8 mouse cellular contexts compared by ENCODE assay signal in genomic region chr9:85842351-85843011, GRCm38 (mm10). TPM values are rescaled to one million over a fixed set of nuclear protein-coding genes. Genes with fewer than 3 reads are reported as not detected.
DNase-seq lines count a peak whose midpoint lies in the region; ATAC-seq and TF ChIP-seq lines count a peak whose summit lies in the region.

Gene Tpbg, plus strand, starts transcription at chr9:85842380.

- H3K9me3 ChIP-seq in embryonic facial prominence, embryonic 11.5 days (replicated peaks; ENCODE audit: control insufficient read depth, low read length) = no peaks in the 10 kb centered on the region
- H3K9me3 ChIP-seq in heart, embryonic 12.5 days (replicated peaks) = no peaks in the 10 kb centered on the region
- H3K9me3 ChIP-seq in kidney, embryonic 16.5 days (ENCODE audit: low read length) = no peaks in the 10 kb centered on the region
- H3K9me3 ChIP-seq in lung, embryonic 14.5 days (ENCODE audit: low read depth, low read length) = no peaks in the 10 kb centered on the region

- peak; percentile 91 for ATAC-seq in embryonic facial prominence, embryonic 11.5 days (replicated peaks; ENCODE audit: insufficient number of reproducible peaks, low FRiP score, low TSS enrichment, low read depth)
- peak; percentile 77 for ATAC-seq in heart, embryonic 12.5 days (ENCODE audit: insufficient number of reproducible peaks, low FRiP score)
- peak; percentile 92 for ATAC-seq in kidney, embryonic 16.5 days (ENCODE audit: low FRiP score, low TSS enrichment)
- peak; percentile 84 for ATAC-seq in lung, embryonic 14.5 days (ENCODE audit: insufficient read depth)

- H3K4me2 ChIP-seq in embryonic facial prominence, embryonic 11.5 days (ENCODE audit: low read depth, low read length) = peak within 1 kb of the TSS; percentile 98
- H3K4me2 ChIP-seq in heart, embryonic 12.5 days = peak within 1 kb of the TSS; percentile 97
- peak within 1 kb of the TSS; percentile 95 for H3K4me2 ChIP-seq in kidney, embryonic 16.5 days (replicated peaks; ENCODE audit: low read depth, low read length)
- H3K4me2 ChIP-seq in lung, embryonic 14.5 days = peak within 1 kb of the TSS; percentile 90

- H3K4me3 ChIP-seq in embryonic facial prominence, embryonic 11.5 days (ENCODE audit: low read depth, low read length) = peak within 1 kb of the TSS; percentile 73
- peak within 1 kb of the TSS; percentile 72 for H3K4me3 ChIP-seq in heart, embryonic 12.5 days
- peak within 1 kb of the TSS; percentile 77 for H3K4me3 ChIP-seq in kidney, embryonic 16.5 days (ENCODE audit: low read length)
- H3K4me3 ChIP-seq in lung, embryonic 14.5 days (ENCODE audit: low read depth, low read length) = peak within 1 kb of the TSS; percentile 69

- H3K4me1 ChIP-seq in embryonic facial prominence, embryonic 11.5 days (ENCODE audit: control insufficient read depth, insufficient read depth, low read length) = peaks cover 5% of the 10 kb centered on the region; the same call in 1 of the 2 replicates
- H3K4me1 ChIP-seq in heart, embryonic 12.5 days (replicated peaks) = peaks cover 6% of the 10 kb centered on the region; the same call in 1 of the 2 replicates
- peaks cover 17% of the 10 kb centered on the region for H3K4me1 ChIP-seq in kidney, embryonic 16.5 days (ENCODE audit: insufficient read depth, low read length)
- no peaks in the 10 kb centered on the region for H3K4me1 ChIP-seq in lung, embryonic 14.5 days (ENCODE audit: insufficient read depth)

- no peak for TF ChIP-seq CTCF in lung, embryonic 14.5 days (IDR thresholded peaks at IDR 0.05; ENCODE audit: low read depth)

- 0 out of 2 replicates have a peak, but pooled peaks cover 4% of the 10 kb centered on the region for H3K27me3 ChIP-seq in embryonic facial prominence, embryonic 11.5 days (ENCODE audit: control insufficient read depth, insufficient read depth, low read length)
- peaks cover 9% of the 10 kb centered on the region for H3K27me3 ChIP-seq in heart, embryonic 12.5 days (replicated peaks)
- H3K27me3 ChIP-seq in kidney, embryonic 16.5 days (ENCODE audit: insufficient read depth, low read length) = 0 out of 2 replicates have a peak, but pooled peaks cover 5% of the 10 kb centered on the region
- H3K27me3 ChIP-seq in lung, embryonic 14.5 days (ENCODE audit: insufficient read depth, low read length) = no peaks in the 10 kb centered on the region

- H3K36me3 ChIP-seq in embryonic facial prominence, embryonic 11.5 days (replicated peaks; ENCODE audit: control insufficient read depth, insufficient read depth, low read depth, low read length) = no peaks in the 10 kb centered on the region
- H3K36me3 ChIP-seq in heart, embryonic 12.5 days = no peaks in the 10 kb centered on the region
- H3K36me3 ChIP-seq in kidney, embryonic 16.5 days (ENCODE audit: insufficient read depth, low read length) = no peaks in the 10 kb centered on the region
- H3K36me3 ChIP-seq in lung, embryonic 14.5 days (ENCODE audit: insufficient read depth) = no peaks in the 10 kb centered on the region

- H3K27ac ChIP-seq in embryonic facial prominence, embryonic 11.5 days (replicated peaks; ENCODE audit: low read depth, low read length) = peak within 1 kb of the TSS; percentile 36
- H3K27ac ChIP-seq in heart, embryonic 12.5 days (ENCODE audit: poor library complexity, severe bottlenecking) = peak within 1 kb of the TSS; percentile 17; the same call in 1 of the 2 replicates
- H3K27ac ChIP-seq in kidney, embryonic 16.5 days (ENCODE audit: low read length) = peak within 1 kb of the TSS; percentile 93
- peak within 1 kb of the TSS; percentile 88 for H3K27ac ChIP-seq in lung, embryonic 14.5 days (ENCODE audit: low read depth)

- DNase-seq in urinary bladder, adult 18-20 months (ENCODE audit: low spot score in 2 of 2) = peak; percentile 51 to 75
- no peak for DNase-seq in urinary bladder, postnatal 10 days (ENCODE audit: low spot score)
- peak; percentile 82 for DNase-seq in embryonic facial prominence, embryonic 11.5 days (ENCODE audit: low spot score)
- peak; percentile 82 for DNase-seq in lung, embryonic 14.5 days
- DNase-seq in ovary, postnatal 10 days (ENCODE audit: low spot score) = peak; percentile 57
- no peak for DNase-seq in spleen, postnatal 14 days (ENCODE audit: low spot score in 2 of 2)

- H3K9ac ChIP-seq in embryonic facial prominence, embryonic 11.5 days (replicated peaks; ENCODE audit: low read length) = peak within 1 kb of the TSS; percentile 64
- peak within 1 kb of the TSS; percentile 64 for H3K9ac ChIP-seq in heart, embryonic 12.5 days
- H3K9ac ChIP-seq in kidney, embryonic 16.5 days (replicated peaks; ENCODE audit: low read length) = peak within 1 kb of the TSS; percentile 81
- peak within 1 kb of the TSS; percentile 69 for H3K9ac ChIP-seq in lung, embryonic 14.5 days

- WGBS in embryonic facial prominence, embryonic 11.5 days = 0% methylated on average over 36 of the region's 39 CpGs
- 0% methylated on average over 39 of the region's 39 CpGs for WGBS in heart, embryonic 12.5 days
- WGBS in kidney, embryonic 16.5 days = under 1% methylated on average over 39 of the region's 39 CpGs
- under 1% methylated on average over 39 of the region's 39 CpGs for WGBS in lung, embryonic 14.5 days

RNA-seq across cellular contexts. Expression of gene Tpbg, which starts in this region (rescaled TPM):
- polyA plus RNA-seq in embryonic facial prominence, embryonic 11.5 days (2014; fragmentation: Nextera tagmentation; extraction: Ambion mirVana) = 22.4 and 24.9 TPM in 2 replicates
- polyA plus RNA-seq in heart, embryonic 12.5 days (2016; fragmentation: Nextera tagmentation; extraction: Ambion mirVana) = 8.3 and 8.8 TPM in 2 replicates
- 18.2 and 20.9 TPM in 2 replicates for polyA plus RNA-seq in kidney, embryonic 16.5 days (2015; fragmentation: Nextera tagmentation; extraction: Ambion mirVana)
- 23.1 and 24.6 TPM in 2 replicates for polyA plus RNA-seq in lung, embryonic 14.5 days (2014; fragmentation: Nextera tagmentation; extraction: Ambion mirVana)

Comparison
In these comparisons a context has a peak if more than half of its experiments do, and no peak if none do; other contexts are left out.
1. DNase-seq: peak in urinary bladder, adult 18-20 months (2 of 2), embryonic facial prominence, embryonic 11.5 days (single experiment), lung, embryonic 14.5 days (single experiment) and ovary, postnatal 10 days (single experiment); none in urinary bladder, postnatal 10 days (single experiment) and spleen, postnatal 14 days (0 of 2).
2. H3K27ac ChIP-seq: peak in every context shown above with its lines; median percentile 93 in kidney, embryonic 16.5 days; 88 in lung, embryonic 14.5 days; 36 in embryonic facial prominence, embryonic 11.5 days; 17 in heart, embryonic 12.5 days.
3. Peak in every context shown above with its lines, with median percentiles within 50 percentile points of each other: ATAC-seq, H3K4me2 ChIP-seq, H3K4me3 ChIP-seq and H3K9ac ChIP-seq.